Mouse (Mus musculus) thymus, postnatal 4 days (tissue): Measurements from ENCODE around the gene Arhgap15.

Experiments
- DNase-seq: peaks from one replicate; pipeline ENCODE4 v3.0.0; 2021

Arhgap15 gene

DNA sequence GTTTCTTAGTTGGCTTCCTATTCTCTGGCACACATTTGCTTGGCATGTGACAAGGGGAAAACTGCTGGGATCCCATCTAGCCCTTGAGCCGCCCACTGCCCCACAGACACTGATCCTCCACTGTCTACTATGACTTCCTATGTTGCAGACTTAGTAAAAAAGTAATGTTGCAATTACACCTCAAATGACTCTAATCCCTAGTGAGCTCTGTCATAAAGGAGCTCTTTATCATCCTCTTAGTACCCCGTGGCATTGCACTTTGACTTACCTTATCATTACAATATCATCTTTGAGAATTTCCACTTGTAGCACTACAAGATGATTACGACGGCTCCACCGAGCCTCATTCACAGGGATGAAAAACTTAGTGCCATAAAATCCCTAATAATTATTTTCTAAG is 190.6 kb downstream of the Arhgap15 start:
- no peak for DNase-seq

GRCm38 (mm10) chr2:43945679-43946078 is 197.1 kb downstream of the Arhgap15 start:
- no peak for DNase-seq

- DNase-seq, result no peak
Measured at GRCm38 (mm10) chr2:43949775-43950492, 201.3 kb downstream of the Arhgap15 start.

DNA sequence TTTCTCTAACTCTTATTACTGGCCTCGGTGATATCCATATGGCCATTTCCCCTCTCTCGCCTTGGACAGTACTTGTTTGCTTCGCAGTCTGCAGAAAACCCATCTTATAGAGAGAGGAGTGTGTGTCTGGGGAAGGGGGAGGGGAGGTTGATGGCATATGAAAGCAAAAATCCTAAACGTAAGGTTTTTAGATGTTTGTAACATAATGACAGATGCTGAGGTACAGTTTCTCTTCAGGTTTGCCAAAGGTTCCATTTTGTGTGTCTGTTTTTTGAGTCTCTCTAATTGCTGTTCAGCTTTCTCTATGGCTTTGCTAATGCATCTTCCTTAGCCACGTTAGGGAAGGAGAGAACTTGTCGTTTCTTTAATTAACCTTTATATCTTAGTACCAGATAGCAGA is 202.1 kb downstream of the Arhgap15 start:
- DNase-seq, result no peak

DNA sequence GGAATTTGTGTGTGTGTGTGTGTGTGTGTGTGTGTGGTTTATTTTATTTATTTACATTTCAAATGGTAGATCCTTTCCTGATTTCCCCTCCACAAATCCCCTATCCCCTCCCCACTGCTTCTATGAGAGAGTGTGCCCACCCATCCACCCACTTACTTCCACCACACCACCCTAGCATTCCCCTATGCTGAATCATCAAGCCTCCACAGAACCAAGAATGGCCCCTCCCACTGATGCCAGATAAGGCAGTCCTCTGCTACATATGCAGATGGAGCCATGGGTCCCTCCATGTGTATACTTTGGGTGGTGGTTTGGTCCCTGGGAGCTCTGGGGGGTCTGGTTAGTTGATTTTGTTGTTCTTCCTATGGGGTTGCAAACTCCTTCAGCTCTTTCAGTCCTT is 210.6 kb downstream of the Arhgap15 start:
- no peak for DNase-seq

DNA sequence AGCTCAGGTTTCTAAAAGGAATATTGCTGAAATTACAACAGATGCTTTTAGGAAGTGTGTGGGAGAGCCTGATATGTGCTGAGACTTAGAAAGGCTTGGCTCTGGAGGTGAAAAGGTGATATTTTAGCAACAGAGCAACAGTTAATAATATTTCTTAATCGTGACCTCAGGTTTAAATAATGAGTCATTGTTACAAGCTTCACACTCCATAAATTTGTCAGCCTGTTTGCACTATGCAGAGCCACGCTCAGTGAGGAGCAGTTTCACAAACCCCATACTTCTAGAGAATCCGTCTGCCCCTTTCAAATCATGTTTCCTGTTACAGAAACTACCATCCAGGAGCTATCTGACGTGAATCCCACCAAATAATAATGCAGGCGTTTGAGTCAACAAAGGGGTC is 213.8 kb downstream of the Arhgap15 start:
- DNase-seq, result no peak

GRCm38 (mm10) chr2:43968581-43968980 is 220.0 kb downstream of the Arhgap15 start:
- no peak for DNase-seq

DNA sequence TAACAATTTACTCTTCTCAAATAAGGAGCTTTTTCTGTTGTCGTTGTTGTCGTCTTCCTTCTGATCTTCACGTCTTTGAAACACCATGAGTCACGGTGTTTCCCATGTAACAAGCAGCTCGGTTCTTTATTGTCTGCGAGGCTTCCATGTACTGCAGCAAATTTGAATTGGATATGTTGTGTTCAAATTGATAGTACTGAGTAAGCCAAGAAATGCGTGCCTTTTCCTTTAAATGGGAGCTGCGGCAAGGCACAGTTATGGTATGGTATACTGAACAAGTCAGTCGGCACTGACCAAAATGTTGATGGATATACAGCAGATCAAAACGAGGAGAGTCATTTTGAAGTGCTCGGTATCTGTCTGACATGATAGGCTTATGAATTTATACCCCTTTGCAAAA is 229.1 kb downstream of the Arhgap15 start:
- no peak for DNase-seq

- DNase-seq, result no peak
Measured at GRCm38 (mm10) chr2:43978177-43979013, 229.8 kb downstream of the Arhgap15 start.

DNA sequence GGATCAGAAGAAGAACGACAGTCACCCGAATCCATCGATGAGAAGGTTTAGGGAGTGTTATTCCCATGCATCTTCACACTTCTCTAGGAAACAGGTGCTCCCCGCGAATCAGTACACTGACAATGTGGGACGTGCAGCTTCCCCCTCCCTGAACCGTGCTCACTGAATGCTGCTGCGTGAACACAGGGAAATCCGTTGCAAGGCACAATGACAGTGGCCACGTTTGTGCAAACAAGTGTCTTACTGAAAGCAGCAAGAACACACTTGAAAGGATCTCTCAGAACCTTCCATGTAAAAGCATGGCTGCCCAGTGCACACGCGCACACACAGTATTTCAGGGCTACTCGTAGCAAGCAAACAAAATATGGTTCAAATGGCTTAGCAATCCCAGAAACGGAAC is 237.4 kb downstream of the Arhgap15 start:
- DNase-seq, result no peak

DNA sequence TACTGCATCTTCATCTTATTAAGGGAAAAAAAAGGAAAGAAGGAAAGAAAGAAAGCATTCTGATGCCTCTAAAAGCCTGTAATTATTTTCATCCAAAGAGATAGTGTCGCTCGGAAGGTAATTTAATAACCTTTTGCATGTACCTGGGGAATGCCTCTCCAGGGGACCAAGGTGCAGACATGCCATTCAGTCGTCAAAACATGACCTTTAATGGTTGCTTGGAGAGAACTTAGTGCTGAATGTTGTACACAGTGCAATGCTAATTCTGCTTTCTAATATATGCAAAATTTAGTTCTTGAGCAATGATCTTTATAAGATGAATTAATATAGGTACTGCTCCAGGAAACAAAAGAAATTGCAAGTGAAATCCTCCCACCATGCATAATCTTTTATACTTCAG is 239.3 kb downstream of the Arhgap15 start:
- DNase-seq, result no peak

GRCm38 (mm10) chr2:43989850-43990249 is 241.2 kb downstream of the Arhgap15 start:
- DNase-seq, result no peak

DNA sequence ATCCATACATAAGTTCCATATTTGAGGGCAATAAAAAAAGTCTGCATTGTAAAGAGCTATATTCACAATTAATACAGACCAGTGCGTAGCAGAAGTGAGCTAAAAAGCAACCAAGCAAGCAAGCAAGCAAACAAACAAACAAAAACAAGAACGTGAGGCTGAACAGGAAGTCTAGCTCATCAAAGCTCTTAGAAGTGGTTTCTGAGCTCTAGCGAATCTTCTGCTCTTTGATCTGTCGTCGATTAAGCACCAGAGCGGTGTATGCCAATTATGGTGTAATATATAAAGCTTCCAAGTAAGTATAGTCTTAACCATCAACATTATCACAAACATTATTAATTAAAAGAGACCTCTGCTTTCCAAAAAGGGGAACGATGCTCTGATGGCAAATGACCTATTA is 243.9 kb downstream of the Arhgap15 start:
- no peak for DNase-seq

DNA sequence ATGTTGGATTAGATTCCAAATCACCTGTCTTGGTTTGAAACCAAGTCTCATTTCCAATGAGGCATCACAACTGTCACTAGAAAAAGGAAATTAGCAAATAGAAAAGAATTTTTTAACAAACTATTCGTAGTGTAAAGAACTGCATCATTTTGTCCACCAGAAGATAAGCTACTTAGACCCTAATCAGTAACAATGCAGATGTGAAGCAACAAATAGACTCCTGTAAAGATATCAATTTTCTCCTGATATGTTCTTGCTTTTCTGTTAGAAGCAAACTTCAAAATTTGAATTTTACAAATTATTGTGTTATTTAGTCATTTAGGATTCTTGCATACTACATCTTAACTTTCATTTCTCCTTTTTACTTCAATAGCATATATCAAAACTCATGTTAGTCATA is 253.8 kb downstream of the Arhgap15 start:
- DNase-seq, result no peak

- DNase-seq, result no peak
Measured at GRCm38 (mm10) chr2:44010249-44010648, 261.6 kb downstream of the Arhgap15 start.

- DNase-seq, result no peak
Measured at GRCm38 (mm10) chr2:44013388-44013787, 264.8 kb downstream of the Arhgap15 start.

GRCm38 (mm10) chr2:44016720-44017119 is 268.1 kb downstream of the Arhgap15 start:
- DNase-seq, result no peak

DNA sequence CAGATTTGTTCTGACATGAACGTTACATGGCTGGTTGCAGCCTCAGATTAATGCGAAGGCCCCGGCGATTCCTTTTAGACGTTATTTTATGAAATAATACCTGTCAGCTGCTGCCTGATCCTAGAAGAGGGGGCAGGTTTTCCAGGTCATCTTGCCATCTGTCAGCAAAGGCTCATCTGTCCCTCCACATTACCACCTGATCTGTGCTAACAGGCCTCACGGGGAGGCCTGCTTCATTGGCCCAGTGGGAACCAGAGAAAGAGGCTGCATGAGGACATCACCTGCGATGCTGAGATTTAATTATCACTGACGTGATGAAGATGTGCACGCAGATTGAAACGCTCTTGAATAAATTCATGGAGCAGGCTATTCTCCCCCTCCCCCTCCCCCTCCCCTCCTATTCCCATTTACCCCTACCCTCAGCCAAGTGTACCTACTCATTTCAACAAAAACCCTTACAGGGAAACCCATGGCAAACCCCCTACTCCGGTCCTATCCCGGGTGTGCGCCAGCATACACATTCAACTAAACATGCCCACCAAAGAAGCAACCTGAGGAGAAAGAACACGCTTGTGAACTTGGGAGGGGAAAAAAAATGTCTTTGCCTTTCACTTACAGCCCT is 268.9 kb downstream of the Arhgap15 start:
- DNase-seq, result no peak

GRCm38 (mm10) chr2:44018033-44018432 is 269.4 kb downstream of the Arhgap15 start:
- no peak for DNase-seq

- no peak for DNase-seq
Measured at GRCm38 (mm10) chr2:44024704-44025103, 276.1 kb downstream of the Arhgap15 start.

DNA sequence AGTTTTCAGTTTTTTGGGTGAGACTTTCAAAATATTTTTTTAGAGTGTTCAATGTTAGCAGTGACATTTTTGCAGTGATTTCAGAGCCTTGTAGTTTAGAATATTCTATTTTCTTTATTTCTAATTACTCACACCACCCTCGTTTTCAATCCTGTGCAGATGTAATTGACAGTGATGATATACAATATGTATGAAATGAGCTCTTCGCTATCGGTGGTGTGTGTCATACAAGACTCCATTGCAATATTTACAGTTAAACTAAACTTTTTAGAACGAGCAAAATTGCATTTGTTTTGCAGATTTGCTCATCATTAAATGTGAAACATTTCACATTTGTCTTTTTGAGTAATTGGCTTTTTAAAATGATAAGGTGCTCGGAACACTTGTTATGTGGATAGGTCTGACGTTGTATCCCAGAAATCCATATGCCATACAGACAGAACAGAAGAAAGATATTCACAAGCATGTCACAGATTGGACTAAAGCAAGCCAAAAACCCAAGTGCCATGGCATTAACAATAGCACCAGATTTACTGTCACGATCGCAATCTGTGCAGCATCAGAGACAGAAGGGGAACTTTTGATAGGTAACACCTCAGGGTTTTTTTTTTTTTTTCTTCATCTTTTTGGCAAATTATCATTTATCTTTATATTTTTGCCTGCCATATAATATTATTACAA is 280.6 kb downstream of the Arhgap15 start:
- DNase-seq, result no peak

DNA sequence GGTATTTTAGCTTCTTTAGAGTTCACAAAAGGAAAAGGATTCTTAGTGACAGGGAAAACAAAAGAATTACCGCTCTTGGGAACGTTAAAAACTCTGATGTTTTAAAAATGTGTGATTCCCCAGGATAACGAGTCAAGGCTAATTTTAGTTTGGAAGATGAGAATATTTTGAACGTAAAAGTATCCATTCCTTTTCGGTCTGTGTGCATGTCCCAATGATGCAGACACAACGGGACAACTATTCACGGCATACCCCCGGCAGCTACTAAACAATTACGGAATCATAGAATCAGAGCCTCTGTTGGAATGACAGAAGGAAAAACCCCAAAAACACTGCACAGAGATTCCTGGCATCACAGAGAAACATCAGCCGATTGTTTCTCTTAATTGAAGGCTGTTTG is 281.2 kb downstream of the Arhgap15 start:
- no peak for DNase-seq

DNA sequence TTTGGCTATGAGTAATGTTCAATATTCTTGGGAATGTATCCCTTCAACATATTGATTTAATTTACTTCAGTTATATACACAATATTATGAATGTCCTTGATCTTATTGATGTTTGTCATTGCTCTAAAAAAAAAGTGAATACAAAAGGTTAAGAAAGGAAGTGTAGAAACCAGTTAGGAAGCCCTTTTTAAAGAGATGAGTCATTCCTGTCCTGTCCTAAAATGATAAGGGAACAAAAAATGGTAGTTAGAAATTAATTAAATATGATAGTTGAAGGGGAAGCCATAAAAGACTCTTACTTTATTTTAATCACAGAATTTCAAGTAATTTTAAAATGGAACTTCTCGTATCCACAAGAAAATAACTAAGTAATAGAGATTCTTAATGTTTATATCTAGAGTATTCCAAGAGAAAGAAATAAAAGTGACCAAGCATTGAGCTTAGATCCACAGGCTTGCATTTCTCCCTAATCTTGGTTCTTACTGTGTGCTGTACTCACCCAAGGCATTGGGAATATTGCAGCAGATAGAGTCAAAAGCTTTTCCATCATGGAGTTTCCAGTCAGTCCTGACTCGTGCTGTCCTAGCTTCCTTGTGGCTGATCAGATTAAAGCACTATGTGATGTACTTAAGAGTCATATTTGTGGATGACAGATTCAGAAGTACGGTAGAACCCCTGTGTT is 291.0 kb downstream of the Arhgap15 start:
- DNase-seq, result no peak
